Mouse (Mus musculus) Patski (cell line): ENCODE measurements around the gene Unc5c. TPM values are rescaled to one million over a fixed set of nuclear protein-coding genes. Genes with fewer than 3 reads are reported as not detected.

Experiments used
- ATAC-seq: fragments of 100-300 bp; one replicate; pipeline ENCODE4 v1.8.0; 2021
- CTCF ChIA-PET: fragments of 350-600 bp; sonication (Branson Sonifier 250); formaldehyde crosslinking; loops from one replicate; lab custom pipeline; 2022; ENCODE audit warnings: inconsistent platforms; lab: Charles Lee
- POLR2A ChIA-PET: fragments of 350-600 bp; sonication (Branson Sonifier 250); formaldehyde crosslinking; loops from one replicate; lab custom pipeline; 2022; ENCODE audit warnings: antibody characterized with exemption, inconsistent platforms; lab: Charles Lee
- DNase-seq: peaks from one replicate; pipeline ENCODE4 v3.0.0-alpha.2; 2011; ENCODE audit warnings: low read depth, low spot score
- H3K27me3 ChIP-seq: fragments of 371-371 bp; one replicate; pipeline ENCODE4 v1.5.1; 2021
- CTCF ChIP-seq: fragments of 100-300 bp; IDR thresholded peaks from one replicate; pipeline ENCODE4 v1.5.1; 2021
- in situ Hi-C: fragments of 300-500 bp; cut with MboI; formaldehyde crosslinking; loops from 3 replicates; pipeline ENCODE4 v1.11.1; 2018; ENCODE audit warnings: low pct_unique_long_range_greater_than_20kb, mixed read lengths
- polyA plus RNA-seq: library from polyadenylated mRNA; unstranded; gene quantifications from one replicate; pipeline ENCODE4 v1.2.3, GENCODE M21; 2021

The Unc5c gene
- polyA plus RNA-seq, 1 experiment from 2014 or later: under 0.01 TPM

GRCm38 (mm10) chr3:141482465-141482864, 17.4 kb downstream of the Unc5c start:
- CTCF ChIA-PET: no interaction called here
- in situ Hi-C loops: no loop called here
- no peak for DNase-seq
- no peaks in the 10 kb centered on the region for H3K27me3 ChIP-seq
- POLR2A ChIA-PET: interaction anchor here (0.5 kb wide), 1 partner anchor 98 kb away, joined by 3 read pairs; no protein-coding TSS in a partner anchor
- no peak for TF ChIP-seq CTCF
- no peak for ATAC-seq

- DNase-seq: no peak
- in situ Hi-C loops: no loop called here
- CTCF ChIA-PET: interaction anchor here (0.6 to 0.9 kb wide), 3 partner anchors 9 to 217 kb away, joined by 3 read pairs; no protein-coding TSS in a partner anchor
- TF ChIP-seq CTCF: no peak
- H3K27me3 ChIP-seq: no peaks in the 10 kb centered on the region
- POLR2A ChIA-PET: no interaction called here
- ATAC-seq: no peak
Observed at GRCm38 (mm10) chr3:141483665-141484431, 18.8 kb downstream of the Unc5c start.

DNA sequence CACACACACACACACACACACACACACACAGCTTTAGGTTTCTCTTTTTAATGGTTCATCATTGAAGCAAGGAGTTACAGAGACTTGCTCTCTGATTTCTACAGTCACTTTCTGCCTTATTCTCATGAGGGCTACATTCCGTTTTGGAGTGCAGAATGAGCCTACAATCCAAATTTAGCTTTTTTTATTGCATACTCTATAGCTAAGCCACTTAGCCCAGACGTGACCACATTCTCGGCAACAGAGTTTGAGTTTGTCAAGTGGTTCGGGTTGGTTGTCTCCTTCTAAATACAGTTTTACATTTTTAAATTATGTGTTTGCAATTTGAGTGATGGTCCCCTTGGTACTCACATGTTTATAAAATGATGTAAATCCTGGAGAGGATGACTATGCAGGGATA, 20.2 kb downstream of the Unc5c start:
- no peak for ATAC-seq
- DNase-seq: no peak
- CTCF ChIA-PET: no interaction called here
- no peaks in the 10 kb centered on the region for H3K27me3 ChIP-seq
- no peak for TF ChIP-seq CTCF
- in situ Hi-C loops: no loop called here
- POLR2A ChIA-PET: no interaction called here

DNA sequence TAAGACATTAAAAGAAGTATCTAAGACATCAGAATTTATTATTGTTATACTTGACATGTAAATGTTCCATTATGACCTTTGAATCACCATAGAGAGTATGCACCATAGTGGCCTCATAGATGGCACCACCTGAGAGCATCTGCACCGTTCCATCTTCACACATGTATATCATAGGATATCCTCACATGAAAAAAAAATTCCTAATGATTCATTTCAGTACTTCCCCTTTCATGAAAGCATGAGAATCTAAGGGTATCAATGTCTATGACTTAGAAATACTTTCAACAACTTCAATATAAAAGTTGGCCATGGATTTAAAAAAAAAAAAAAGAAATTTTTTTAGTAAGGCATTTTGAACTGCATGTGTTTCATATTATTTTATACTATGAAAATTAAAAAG, 25.6 kb downstream of the Unc5c start:
- in situ Hi-C loops: no loop called here
- no peaks in the 10 kb centered on the region for H3K27me3 ChIP-seq
- DNase-seq: no peak
- ATAC-seq: no peak
- POLR2A ChIA-PET: no interaction called here
- CTCF ChIA-PET: no interaction called here
- TF ChIP-seq CTCF: no peak

DNA sequence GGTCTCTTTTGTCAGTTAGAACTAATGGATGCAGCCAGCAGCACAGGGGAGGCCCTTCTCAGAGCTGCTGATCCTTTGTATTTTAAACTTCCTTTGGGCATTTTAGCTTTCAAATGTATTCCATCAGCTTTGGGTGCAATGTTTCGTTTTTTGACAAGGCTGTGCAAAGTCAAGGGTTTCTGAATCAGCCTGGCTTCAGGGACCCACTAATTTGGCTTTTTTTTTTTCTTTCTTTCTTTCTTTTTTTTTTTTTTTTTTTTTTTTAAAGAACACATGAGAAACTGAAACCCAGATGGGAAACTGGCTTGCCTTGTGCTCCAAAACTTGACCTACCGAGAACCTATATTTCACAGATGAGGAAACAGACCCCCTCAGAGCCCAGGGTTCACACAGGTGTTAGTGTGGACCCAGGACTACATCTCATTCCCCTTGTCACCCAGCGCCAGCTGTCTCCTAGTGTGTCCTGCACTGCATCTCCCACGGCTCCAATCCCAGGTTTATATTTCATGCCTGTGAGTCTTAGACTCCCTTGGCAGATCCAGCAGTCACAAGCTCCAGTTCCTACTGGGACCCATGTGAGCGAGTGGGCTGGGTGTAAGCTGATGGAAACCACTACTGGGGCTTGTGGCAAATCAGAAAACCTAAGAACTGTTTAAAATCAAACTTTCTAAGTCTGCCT, 26.4 kb downstream of the Unc5c start:
- TF ChIP-seq CTCF: no peak
- ChIA-PET POLR2A (no interaction called here), CTCF (no interaction called here)
- H3K27me3 ChIP-seq: no peaks in the 10 kb centered on the region
- no peak for ATAC-seq
- DNase-seq: no peak
- in situ Hi-C loops: no loop called here

GRCm38 (mm10) chr3:141491951-141492310, 26.9 kb downstream of the Unc5c start:
- no peaks in the 10 kb centered on the region for H3K27me3 ChIP-seq
- POLR2A ChIA-PET: no interaction called here
- in situ Hi-C loops: no loop called here
- CTCF ChIA-PET: no interaction called here
- DNase-seq: no peak
- no peak for ATAC-seq
- TF ChIP-seq CTCF: no peak

DNA sequence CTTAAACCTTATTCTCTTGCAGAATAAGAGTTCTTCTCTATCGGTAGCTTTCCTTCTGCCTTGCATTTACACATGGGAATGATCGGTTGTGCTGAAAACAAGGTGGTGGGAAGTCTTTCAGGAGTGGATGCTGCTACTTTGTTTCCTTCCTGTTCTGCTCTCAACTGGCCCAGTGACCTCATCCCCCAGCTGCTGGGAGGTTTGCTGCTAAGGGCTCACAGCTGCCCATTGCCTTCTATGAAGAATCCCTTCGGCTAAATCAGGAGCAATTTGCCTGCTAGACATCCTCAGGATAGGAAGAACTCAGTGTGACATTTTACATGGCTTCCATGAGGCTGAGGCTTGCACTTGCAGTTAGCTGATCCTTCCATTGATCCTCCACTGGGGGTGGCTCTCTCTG, 28.0 kb downstream of the Unc5c start:
- H3K27me3 ChIP-seq: no peaks in the 10 kb centered on the region
- ChIA-PET POLR2A (no interaction called here), CTCF (interaction anchor here (0.9 kb wide), 1 partner anchor 10 kb away, joined by 3 read pairs; no protein-coding TSS in a partner anchor)
- in situ Hi-C loops: no loop called here
- ATAC-seq (no peak), DNase-seq (no peak)
- TF ChIP-seq CTCF: no peak

GRCm38 (mm10) chr3:141498348-141499056, 33.5 kb downstream of the Unc5c start:
- H3K27me3 ChIP-seq: no peaks in the 10 kb centered on the region
- CTCF ChIA-PET: no interaction called here
- ATAC-seq (no peak), DNase-seq (no peak)
- in situ Hi-C loops: no loop called here
- POLR2A ChIA-PET: no interaction called here
- TF ChIP-seq CTCF: no peak

DNA sequence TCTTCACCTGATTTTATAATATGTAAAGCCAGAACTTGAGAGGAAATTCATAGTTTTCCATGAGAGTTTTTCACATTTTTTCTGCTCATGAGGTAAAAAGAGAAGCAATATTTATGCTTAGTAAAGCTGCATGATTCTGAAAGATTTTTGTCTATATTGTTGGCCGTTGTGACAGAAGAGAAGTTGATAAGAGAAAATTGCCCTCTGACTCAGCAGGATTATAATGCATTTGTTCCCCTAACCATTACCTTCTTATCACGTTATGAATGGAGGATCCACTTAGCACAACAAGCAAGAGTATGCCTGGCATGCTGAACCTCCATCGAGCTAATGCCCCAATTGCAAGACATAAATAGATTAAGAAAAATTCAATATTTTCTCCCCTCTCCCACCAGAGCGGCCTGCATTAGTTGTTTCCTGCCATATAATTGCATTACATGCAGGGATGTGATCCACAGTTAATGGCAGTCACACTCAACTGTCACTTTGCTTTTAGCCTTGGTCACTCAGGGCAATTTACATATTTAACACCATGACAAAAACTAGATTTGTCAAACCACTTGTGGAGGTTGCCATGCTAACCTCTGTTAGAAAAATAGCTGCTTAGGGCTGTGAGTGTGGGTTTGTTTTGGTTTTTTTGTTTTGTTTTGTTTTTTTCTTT, 37.0 kb downstream of the Unc5c start:
- in situ Hi-C loops: no loop called here
- DNase-seq: no peak
- POLR2A ChIA-PET: no interaction called here
- no peak for TF ChIP-seq CTCF
- CTCF ChIA-PET: interaction anchor here (1.5 kb wide), 1 partner anchor 12 kb away, joined by 3 read pairs; no protein-coding TSS in a partner anchor
- no peaks in the 10 kb centered on the region for H3K27me3 ChIP-seq
- no peak for ATAC-seq

GRCm38 (mm10) chr3:141503331-141503730, 38.3 kb downstream of the Unc5c start:
- TF ChIP-seq CTCF: no peak
- DNase-seq (no peak), ATAC-seq (no peak)
- in situ Hi-C loops: no loop called here
- no peaks in the 10 kb centered on the region for H3K27me3 ChIP-seq
- CTCF ChIA-PET: no interaction called here
- POLR2A ChIA-PET: no interaction called here
